Mouse (Mus musculus): ENCODE data around the gene Clec1a. TPM values are rescaled to one million over a fixed set of nuclear protein-coding genes. Genes with fewer than 3 reads are reported as not detected.

Gene Clec1a
- polyA plus RNA-seq, 1 experiment from 2014 or later = 3.8 TPM

Other genes with a start within 250 kb of the Clec1a start
- gene Cd69, start 176.6 kb downstream of the Clec1a start, polyA plus RNA-seq (2015; fragmentation: Nextera tagmentation; extraction: Ambion mirVana) = 0.13 and 0.56 TPM in 2 replicates
- not detected in 2 replicates for gene 4922502D21Rik, start 120.2 kb downstream of the Clec1a start, polyA plus RNA-seq (2015; fragmentation: Nextera tagmentation; extraction: Ambion mirVana)
- 1.0 and 2.0 TPM in 2 replicates for gene Clec12a, start 109.3 kb downstream of the Clec1a start, polyA plus RNA-seq (2015; fragmentation: Nextera tagmentation; extraction: Ambion mirVana)
- gene Clec12b, start 66.1 kb downstream of the Clec1a start, polyA plus RNA-seq (2015; fragmentation: Nextera tagmentation; extraction: Ambion mirVana) = not detected in 2 replicates
- 0.38 and 0.83 TPM in 2 replicates for gene Clec1b, start 54.7 kb downstream of the Clec1a start, polyA plus RNA-seq (2015; fragmentation: Nextera tagmentation; extraction: Ambion mirVana)
- gene Clec9a, start 43.1 kb downstream of the Clec1a start, polyA plus RNA-seq (2015; fragmentation: Nextera tagmentation; extraction: Ambion mirVana) = 0.09 and 0.14 TPM in 2 replicates
- not detected in 2 replicates for gene Olr1, start 55.2 kb upstream of the Clec1a start, polyA plus RNA-seq (2015; fragmentation: Nextera tagmentation; extraction: Ambion mirVana)
- 0.19 and 0.22 TPM in 2 replicates for gene Tmem52b, start 60.6 kb upstream of the Clec1a start, polyA plus RNA-seq (2015; fragmentation: Nextera tagmentation; extraction: Ambion mirVana)
- 47.8 and 48.9 TPM in 2 replicates for gene Gabarapl1, start 81.2 kb upstream of the Clec1a start, polyA plus RNA-seq (2015; fragmentation: Nextera tagmentation; extraction: Ambion mirVana)
- gene Klre1, start 125.9 kb upstream of the Clec1a start, polyA plus RNA-seq (2015; fragmentation: Nextera tagmentation; extraction: Ambion mirVana) = not detected in 2 replicates
- gene Klrd1, start 139.8 kb upstream of the Clec1a start, polyA plus RNA-seq (2015; fragmentation: Nextera tagmentation; extraction: Ambion mirVana) = not detected in 2 replicates
- gene Klrk1, start 171.9 kb upstream of the Clec1a start, polyA plus RNA-seq (2015; fragmentation: Nextera tagmentation; extraction: Ambion mirVana) = not detected in 2 replicates
- gene Klrc3, start 191.3 kb upstream of the Clec1a start, polyA plus RNA-seq (2015; fragmentation: Nextera tagmentation; extraction: Ambion mirVana) = not detected in 2 replicates
- gene Klrc2, start 208.7 kb upstream of the Clec1a start, polyA plus RNA-seq (2015; fragmentation: Nextera tagmentation; extraction: Ambion mirVana) = not detected in 2 replicates
- gene Klrc1, start 227.0 kb upstream of the Clec1a start, polyA plus RNA-seq (2015; fragmentation: Nextera tagmentation; extraction: Ambion mirVana) = not detected in 2 replicates